Mouse (Mus musculus) left cerebral cortex, adult 18-20 months (tissue): Measurements from ENCODE around the gene Adam1a. TPM values are rescaled to one million over a fixed set of nuclear protein-coding genes. Genes with fewer than 3 reads are reported as not detected.
A peak's percentile ranks its signal among the peaks of the same experiment; 100 is the strongest.
"Not testable (repeated sequence)": the region's sequence is repeated elsewhere in the genome, so short reads cannot be mapped to it uniquely, and the experiment has no call there.

Experiments used
- DNase-seq, 2 experiments: peaks; one replicate each; pipeline ENCODE4 v3.0.0; 2021 to 2022; ENCODE audit warnings: low spot score in 2 of 2, mixed read lengths in 1 of 2
- total RNA-seq, 2 experiments: library from RNA; stranded (reverse); gene quantifications; 2 replicates each; pipeline ENCODE4 v1.2.3; 2021

The Adam1a gene
- total RNA-seq, 2 experiments from 2014 or later = 11.6 to 11.8 TPM

DNA sequence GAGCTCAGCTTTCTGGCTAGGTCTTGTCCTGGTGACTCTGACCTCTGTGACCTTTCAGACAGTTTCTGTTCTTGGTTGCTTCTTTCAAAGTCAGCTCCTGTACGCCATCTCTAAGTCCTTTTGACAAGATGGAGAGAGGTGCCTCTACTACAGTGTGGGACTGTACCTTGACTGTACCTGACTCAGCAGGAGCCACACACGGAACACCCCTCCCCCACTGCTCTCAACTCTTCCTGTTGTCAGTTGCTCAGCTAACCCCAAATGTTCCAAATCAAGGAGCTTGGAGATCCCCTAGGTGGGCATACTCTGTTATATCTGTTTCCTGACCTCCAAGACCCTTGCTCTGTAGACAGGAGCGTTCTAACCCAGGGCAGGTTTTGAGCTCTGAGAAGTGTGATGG is 42.1 kb downstream of the Adam1a start, which contains the start of gene Adam1b:
TSS of gene Adam1b (minus strand) at position 205 of the 400 bp plus-strand sequence.
- DNase-seq = no peak

DNA sequence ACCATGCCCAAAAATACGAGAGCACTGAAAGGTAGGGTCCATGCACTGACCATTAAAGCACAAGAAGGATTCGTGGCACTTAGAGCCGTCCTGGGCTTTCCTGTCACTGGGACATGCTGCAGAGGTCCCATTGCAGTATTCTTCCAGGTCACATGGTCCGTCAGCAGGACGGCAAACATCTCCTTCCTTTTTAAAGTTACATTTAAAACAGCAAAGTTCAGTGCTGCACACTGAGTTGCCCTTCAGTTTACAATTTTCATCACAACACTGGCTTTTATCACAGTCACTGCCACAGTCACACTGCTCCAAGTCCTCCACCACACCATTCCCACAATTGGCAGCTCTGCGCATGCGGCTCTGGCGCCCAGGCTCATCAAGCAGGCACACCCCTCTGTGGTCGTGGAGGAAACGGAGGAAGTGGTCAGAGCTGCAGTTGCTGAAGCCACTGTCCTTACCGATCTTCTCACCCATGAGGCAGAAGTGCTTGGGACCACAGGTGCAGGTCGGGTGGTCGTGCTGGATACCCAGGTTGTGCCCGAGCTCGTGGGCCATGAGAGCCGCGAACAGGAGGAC is 43.8 kb downstream of the Adam1a start:
- not testable (repeated sequence) for DNase-seq

DNA sequence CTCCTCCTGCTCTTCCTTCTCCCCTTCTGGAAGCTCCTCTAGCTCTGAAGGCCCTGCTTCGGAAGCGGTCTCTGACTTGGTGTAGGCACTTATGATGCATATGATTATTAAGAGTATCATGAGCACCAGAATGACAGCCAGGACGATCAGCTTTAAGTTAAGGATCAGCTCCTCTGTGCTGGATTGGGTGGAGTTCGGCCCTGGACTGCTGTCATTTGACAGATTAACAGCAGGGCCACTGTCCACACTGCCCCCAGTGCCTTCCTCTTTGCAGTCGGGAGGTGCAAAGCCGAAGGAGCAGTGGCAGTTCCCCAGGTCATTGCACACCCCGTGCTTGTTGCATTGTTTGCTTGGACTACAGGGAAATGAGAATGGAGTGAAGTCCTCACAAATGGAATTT is 44.6 kb downstream of the Adam1a start:
- no peak for DNase-seq

DNA sequence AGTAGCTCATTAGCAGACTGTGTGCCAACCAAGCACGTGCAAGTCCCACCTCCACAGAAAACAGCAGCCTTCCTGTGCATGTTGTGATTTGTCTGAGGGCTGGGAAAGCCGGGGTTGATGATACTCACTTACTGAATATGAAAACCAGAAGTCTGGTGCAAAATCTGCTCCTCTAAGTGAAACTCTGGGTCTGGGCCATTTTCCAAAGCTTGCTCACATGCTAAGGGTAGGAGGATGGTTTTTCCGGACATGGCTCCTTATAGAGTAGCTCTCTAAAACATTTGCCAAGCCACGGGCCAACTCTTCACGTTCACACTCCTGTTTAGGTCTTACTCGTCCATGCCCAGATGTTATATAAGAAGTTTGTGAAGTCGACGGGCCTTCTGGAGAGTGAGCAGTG is 52.0 kb downstream of the Adam1a start:
- DNase-seq = peak; percentile 72 to 82

DNA sequence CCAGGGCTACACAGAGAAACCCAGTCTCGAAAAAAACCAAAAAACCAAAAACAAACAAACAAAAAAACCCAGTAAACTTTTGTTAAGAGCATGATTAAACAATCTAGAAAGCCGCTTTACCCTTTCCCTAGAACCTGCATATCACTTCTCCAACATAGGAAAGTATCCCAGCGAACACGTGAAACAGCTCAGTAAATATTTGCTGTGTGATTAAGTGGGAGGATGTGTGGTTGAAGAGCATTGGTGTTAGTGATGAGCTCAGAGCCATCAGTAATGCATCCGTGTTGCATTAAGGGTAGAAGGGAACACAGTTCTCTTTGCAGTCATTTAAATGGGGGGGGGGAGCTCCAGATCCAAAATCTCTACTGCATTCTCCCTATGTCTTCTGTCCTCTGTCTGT is 60.5 kb downstream of the Adam1a start:
- DNase-seq = no peak

DNA sequence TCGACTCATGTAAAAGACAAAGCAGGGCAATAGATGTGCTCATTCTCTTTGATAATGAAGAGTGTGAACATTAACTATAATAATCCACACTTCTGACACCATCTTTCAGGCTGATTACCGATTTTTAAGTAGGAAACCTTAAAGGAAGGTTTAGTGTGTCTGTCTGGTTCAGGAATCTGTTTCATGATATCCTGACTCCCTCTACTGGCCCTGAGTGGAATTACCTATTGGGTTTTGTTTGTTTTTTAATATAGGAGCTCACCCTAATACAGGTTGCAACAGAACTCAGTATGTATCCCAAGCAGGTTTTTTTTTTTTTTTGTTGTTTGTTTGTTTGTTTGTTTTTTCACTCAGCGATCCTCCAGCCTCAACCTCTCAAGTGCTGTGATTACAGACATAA is 67.6 kb downstream of the Adam1a start:
- no peak for DNase-seq

DNA sequence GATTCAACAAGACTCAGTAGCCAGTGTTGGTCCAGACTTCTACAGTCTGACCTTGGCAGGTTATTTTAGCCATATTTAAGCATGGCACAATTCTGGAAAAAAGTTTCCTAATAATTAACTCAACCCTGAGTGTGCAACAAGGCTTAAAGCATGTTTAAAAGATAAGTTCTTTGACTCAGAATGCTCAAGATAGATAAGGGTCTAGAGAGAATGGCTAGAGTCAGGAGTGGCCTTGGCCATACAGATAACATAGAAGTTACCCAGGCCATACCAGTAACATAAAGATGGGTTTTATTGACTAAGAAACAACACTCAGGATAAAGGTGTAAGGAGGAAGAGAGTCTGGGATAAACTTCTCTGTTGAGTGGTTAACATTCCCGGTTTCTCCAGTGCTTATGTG is 69.2 kb downstream of the Adam1a start:
- DNase-seq = no peak

DNA sequence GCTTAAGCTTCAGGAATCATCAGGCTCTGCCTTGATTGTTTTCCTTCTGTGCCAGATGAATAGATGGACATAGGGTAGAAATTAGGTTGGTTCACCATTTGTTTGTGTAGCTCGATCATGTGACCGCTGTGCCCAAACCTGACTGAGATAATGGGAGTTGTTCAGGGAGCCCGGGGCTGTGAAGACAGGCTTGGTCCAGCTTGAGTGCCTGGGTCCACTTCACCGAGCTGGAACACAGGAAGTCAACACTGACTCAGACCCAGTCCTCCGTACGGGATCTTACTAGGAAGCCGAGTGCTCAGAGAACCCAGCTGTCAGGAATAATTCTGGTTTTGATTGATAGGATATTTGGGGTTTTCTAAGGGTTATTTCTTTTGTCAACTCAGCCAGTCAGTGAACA is 70.7 kb downstream of the Adam1a start:
- no peak for DNase-seq

DNA sequence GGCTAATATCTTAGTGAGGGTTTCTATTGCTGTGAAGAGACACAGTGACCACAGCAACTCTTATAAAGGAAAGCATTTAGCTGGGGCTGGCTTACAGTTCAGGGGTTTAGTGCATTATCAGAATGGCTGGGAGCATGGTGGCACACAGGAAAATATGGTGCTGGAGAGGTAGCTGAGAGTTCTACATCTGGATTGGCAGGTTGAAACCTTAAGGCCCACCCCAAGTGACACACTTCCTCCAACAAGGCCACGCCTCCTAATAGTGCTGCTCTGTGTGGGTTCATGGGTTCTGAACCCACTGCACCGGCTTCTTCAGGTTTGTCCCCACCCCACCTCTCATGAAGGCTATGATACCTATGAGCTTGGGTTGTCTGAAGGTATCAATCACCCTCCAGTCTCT is 72.9 kb downstream of the Adam1a start:
- no peak for DNase-seq

DNA sequence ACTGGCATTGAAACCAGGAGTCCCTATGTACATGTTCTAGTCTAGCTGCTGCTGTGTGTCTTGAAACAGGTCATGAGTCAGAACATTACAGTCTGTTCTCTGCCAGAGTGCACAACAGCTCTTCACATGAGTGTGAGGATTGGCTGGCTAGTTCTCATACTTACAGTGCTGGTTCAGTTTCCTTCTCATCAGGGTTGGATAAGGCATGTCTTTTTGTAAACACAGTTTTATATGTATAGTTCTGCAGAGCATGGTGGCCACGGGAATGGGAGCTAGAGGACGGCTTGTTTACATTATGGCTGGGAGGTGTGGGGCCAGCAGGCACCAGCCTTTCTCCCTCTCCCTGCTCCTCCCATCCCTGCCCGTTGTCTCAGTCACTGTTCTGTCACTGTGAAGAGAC is 75.7 kb downstream of the Adam1a start:
- no peak for DNase-seq

Other genes starting within 250 kb of the Adam1a start
- gene Trafd1, start 159.8 kb downstream of the Adam1a start, total RNA-seq = 10 to 100 TPM; 79.9 to 84.4 TPM
- gene Naa25, start 147.5 kb downstream of the Adam1a start, total RNA-seq = 10 to 100 TPM; 43.2 to 43.4 TPM
- gene Tmem116, start 93.6 kb downstream of the Adam1a start, total RNA-seq = 1 to 10 TPM; 6.6 to 6.9 TPM
- 100 to 1,000 TPM; 136 to 145 TPM for gene Erp29, start 93.0 kb downstream of the Adam1a start, total RNA-seq
- gene Adam1b, start 42.0 kb downstream of the Adam1a start, total RNA-seq = under 1 TPM in 1 of 2 experiments, not detected in 1; 0.16 TPM
- gene Gm42878, start within 50 bp of the Adam1a start, total RNA-seq = not detected
- 10 to 100 TPM; 64.6 to 71.1 TPM for gene Mapkapk5, start 423 bp upstream of the Adam1a start, total RNA-seq
- gene Aldh2, start 48.3 kb upstream of the Adam1a start, total RNA-seq = 100 to 1,000 TPM; 128 to 130 TPM
- 1 to 10 TPM; 6.0 to 6.2 TPM for gene Acad12, start 73.5 kb upstream of the Adam1a start, total RNA-seq
- gene Acad10, start 115.0 kb upstream of the Adam1a start, total RNA-seq = 1 to 10 TPM; 4.5 to 5.3 TPM
- 10 to 100 TPM; 65.2 to 67.6 TPM for gene Brap, start 115.1 kb upstream of the Adam1a start, total RNA-seq
- 100 to 1,000 TPM; 215 to 226 TPM for gene Atxn2, start 165.9 kb upstream of the Adam1a start, total RNA-seq